Mouse (Mus musculus): ENCODE results near the gene Kif14. TPM values are rescaled to one million over a fixed set of nuclear protein-coding genes. Genes with fewer than 3 reads are reported as not detected.

Kif14 gene
- polyA plus RNA-seq, 1 experiment: 0.43 TPM

DNA sequence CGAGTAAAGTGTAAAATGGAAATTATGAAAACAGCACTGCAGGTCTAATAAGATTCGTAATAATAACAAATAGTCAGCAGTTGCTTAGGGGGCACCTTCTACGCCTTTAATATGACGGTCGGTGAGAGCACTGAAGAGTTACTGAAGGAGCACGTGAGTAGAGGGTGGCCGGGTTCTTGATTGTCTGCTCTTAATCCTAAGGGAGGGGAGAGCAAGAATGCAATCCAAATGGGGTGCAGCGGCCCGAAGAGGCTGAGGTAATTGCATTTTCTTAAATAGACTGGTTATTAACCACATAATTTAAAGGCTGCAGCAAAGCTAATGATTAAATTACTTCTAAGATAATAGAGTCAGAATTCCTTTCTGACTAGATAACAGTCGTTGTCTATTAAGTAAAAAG is 19.2 kb upstream of the Kif14 start:
- peaks cover 12% of the 10 kb centered on the region for H3K36me3 ChIP-seq (ENCODE audit: control insufficient read depth)
- TF ChIP-seq TAL1 (IDR thresholded peaks at IDR 0.05; ENCODE audit: low read length): no peak
- no peak for TF ChIP-seq GATA1 (IDR thresholded peaks at IDR 0.05; ENCODE audit: low read length)
- peaks cover 53% of the 10 kb centered on the region for H3K4me1 ChIP-seq (ENCODE audit: control insufficient read depth)
- H3K9me3 ChIP-seq (ENCODE audit: control insufficient read depth, low read length): no peaks in the 10 kb centered on the region
- H3K27me3 ChIP-seq (ENCODE audit: control insufficient read depth): no peaks in the 10 kb centered on the region
- H3K4me3 ChIP-seq (replicated peaks): no peak overlapping the region

- Histone ChIP-seq H3K9me3 (ENCODE audit: control insufficient read depth, low read length) (no peaks in the 10 kb centered on the region), H3K36me3 (ENCODE audit: control insufficient read depth) (peaks cover 12% of the 10 kb centered on the region), H3K27me3 (ENCODE audit: control insufficient read depth) (peaks cover 2% of the 10 kb centered on the region), H3K4me1 (ENCODE audit: control insufficient read depth) (peaks cover 53% of the 10 kb centered on the region), H3K4me3 (replicated peaks) (no peak overlapping the region)
- no peak for TF ChIP-seq GATA1 (IDR thresholded peaks at IDR 0.05; ENCODE audit: low read length)
Observed at GRCm38 (mm10) chr1:136447338-136447737, 18.8 kb upstream of the Kif14 start.

DNA sequence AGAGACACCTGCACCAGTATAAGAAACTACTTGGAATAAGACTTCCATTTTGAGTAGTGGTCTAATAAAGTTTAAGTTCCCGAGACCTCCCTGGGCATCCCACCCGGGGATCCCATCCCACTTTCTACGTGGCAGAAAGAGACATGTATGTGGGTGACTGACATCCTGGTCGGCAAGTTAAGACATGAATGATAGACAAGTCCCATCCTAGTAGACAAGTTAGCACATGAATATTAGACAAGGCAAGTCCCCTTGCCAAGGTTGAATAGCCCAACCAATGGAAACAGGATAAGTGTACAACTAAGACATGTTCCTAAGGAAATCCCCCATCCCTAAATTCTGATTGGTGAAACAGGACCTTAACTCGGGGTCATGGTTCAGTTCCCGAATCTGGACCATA is 16.6 kb upstream of the Kif14 start:
- Histone ChIP-seq H3K4me1 (ENCODE audit: control insufficient read depth) (peaks cover 31% of the 10 kb centered on the region), H3K36me3 (ENCODE audit: control insufficient read depth) (peaks cover 4% of the 10 kb centered on the region; the same call in 1 of the 2 replicates), H3K4me3 (replicated peaks) (no peak overlapping the region), H3K27me3 (ENCODE audit: control insufficient read depth) (peaks cover 22% of the 10 kb centered on the region), H3K9me3 (ENCODE audit: control insufficient read depth, low read length) (no peaks in the 10 kb centered on the region)
- no peak for TF ChIP-seq GATA1 (IDR thresholded peaks at IDR 0.05; ENCODE audit: low read length)

- Histone ChIP-seq H3K27me3 (ENCODE audit: control insufficient read depth) (peaks cover 29% of the 10 kb centered on the region), H3K4me1 (ENCODE audit: control insufficient read depth) (peaks cover 24% of the 10 kb centered on the region), H3K4me3 (replicated peaks) (no peak overlapping the region), H3K36me3 (ENCODE audit: control insufficient read depth) (peaks cover 4% of the 10 kb centered on the region; the same call in 1 of the 2 replicates), H3K9me3 (ENCODE audit: control insufficient read depth, low read length) (no peaks in the 10 kb centered on the region)
- TF ChIP-seq GATA1 (IDR thresholded peaks at IDR 0.05; ENCODE audit: low read length): no peak
- no peak for TF ChIP-seq TAL1 (IDR thresholded peaks at IDR 0.05; ENCODE audit: low read length)
Observed at GRCm38 (mm10) chr1:136450206-136450605, 15.9 kb upstream of the Kif14 start.

DNA sequence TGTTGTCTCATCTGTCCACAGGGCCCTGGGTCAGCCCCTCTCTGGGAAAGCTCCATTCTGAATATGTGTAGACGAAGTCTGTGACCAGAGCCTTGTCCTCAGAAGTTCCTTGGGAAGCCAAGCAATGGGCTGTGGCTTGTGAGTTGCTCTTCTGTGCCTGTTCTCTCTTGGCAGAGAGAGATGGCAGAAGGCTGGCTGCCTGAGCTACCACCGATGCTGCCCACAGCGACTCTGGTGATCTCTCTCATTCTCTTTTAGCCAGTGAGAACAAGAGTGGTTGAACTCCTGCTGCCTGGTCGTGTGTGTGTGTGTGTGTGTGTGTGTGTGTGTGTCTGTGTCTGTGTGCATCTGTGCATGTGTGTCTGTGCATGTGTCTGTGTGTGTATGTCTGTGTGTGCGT is 13.7 kb upstream of the Kif14 start:
- Histone ChIP-seq H3K27me3 (ENCODE audit: control insufficient read depth) (peaks cover 46% of the 10 kb centered on the region), H3K36me3 (ENCODE audit: control insufficient read depth) (no peaks in the 10 kb centered on the region), H3K4me3 (replicated peaks) (no peak overlapping the region), H3K4me1 (ENCODE audit: control insufficient read depth) (peaks cover 6% of the 10 kb centered on the region), H3K9me3 (ENCODE audit: control insufficient read depth, low read length) (no peaks in the 10 kb centered on the region)
- TF ChIP-seq GATA1 (IDR thresholded peaks at IDR 0.05; ENCODE audit: low read length): no peak
- TF ChIP-seq TAL1 (IDR thresholded peaks at IDR 0.05; ENCODE audit: low read length): no peak

DNA sequence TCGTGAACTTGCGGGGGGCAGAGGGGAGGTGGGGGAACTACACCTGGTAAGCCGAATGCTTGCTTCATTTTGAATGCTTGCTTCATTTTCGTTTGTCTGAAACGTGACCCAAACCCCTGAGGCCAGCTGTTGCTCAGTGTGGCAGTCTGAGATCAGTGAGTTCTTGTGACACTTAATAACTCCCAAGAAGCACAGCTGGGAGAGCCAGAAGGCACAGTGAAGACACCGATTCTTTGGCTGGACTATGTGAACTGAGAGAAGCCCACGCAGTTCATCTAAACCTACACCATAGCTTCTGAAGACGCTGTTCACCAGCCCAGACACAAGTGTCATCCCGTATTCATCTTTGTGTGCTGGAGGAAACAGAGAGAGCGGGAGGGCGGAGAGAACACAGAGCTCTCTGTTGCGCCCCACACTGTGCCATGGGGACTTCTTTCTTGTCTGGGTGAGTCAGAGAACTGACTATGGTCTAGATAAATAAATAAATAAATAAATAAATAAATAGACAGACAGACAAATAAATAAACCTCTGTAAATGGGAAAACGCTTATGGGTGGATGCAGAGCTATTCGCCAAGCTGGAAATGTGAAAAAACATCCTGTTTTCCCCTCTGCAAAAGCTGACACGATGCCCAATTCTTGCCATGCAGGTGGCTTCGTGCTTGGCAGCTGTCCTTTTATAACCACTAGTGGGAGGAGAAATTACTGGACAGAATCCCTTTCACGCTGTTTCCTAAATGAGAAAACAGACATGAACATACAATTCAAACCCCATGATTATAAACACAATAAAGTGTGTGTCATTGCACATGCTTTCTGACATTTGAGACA is 10.2 kb upstream of the Kif14 start:
- peaks cover 55% of the 10 kb centered on the region for H3K27me3 ChIP-seq (ENCODE audit: control insufficient read depth)
- H3K4me1 ChIP-seq (ENCODE audit: control insufficient read depth): peaks cover 10% of the 10 kb centered on the region
- TF ChIP-seq TAL1 (IDR thresholded peaks at IDR 0.05; ENCODE audit: low read length): no peak
- TF ChIP-seq GATA1 (IDR thresholded peaks at IDR 0.05; ENCODE audit: low read length): no peak
- H3K9me3 ChIP-seq (ENCODE audit: control insufficient read depth, low read length): peaks cover 4% of the 10 kb centered on the region; the same call in 1 of the 2 replicates
- no peak overlapping the region for H3K4me3 ChIP-seq (replicated peaks)
- no peaks in the 10 kb centered on the region for H3K36me3 ChIP-seq (ENCODE audit: control insufficient read depth)

- no peak overlapping the region for H3K4me3 ChIP-seq (replicated peaks)
- H3K27me3 ChIP-seq (ENCODE audit: control insufficient read depth): peaks cover 55% of the 10 kb centered on the region
- no peaks in the 10 kb centered on the region for H3K36me3 ChIP-seq (ENCODE audit: control insufficient read depth)
- H3K4me1 ChIP-seq (ENCODE audit: control insufficient read depth): peaks cover 10% of the 10 kb centered on the region
- TF ChIP-seq GATA1 (IDR thresholded peaks at IDR 0.05; ENCODE audit: low read length) (no peak), TAL1 (IDR thresholded peaks at IDR 0.05; ENCODE audit: low read length) (no peak)
- H3K9me3 ChIP-seq (ENCODE audit: control insufficient read depth, low read length): peaks cover 4% of the 10 kb centered on the region; the same call in 1 of the 2 replicates
Observed at GRCm38 (mm10) chr1:136456741-136457140, 9.4 kb upstream of the Kif14 start.

- H3K36me3 ChIP-seq (ENCODE audit: control insufficient read depth): no peaks in the 10 kb centered on the region
- peaks cover 10% of the 10 kb centered on the region for H3K4me1 ChIP-seq (ENCODE audit: control insufficient read depth)
- TF ChIP-seq GATA1 (IDR thresholded peaks at IDR 0.05; ENCODE audit: low read length) (no peak), TAL1 (IDR thresholded peaks at IDR 0.05; ENCODE audit: low read length) (no peak)
- H3K27me3 ChIP-seq (ENCODE audit: control insufficient read depth): peaks cover 53% of the 10 kb centered on the region
- peaks cover 4% of the 10 kb centered on the region; the same call in 1 of the 2 replicates for H3K9me3 ChIP-seq (ENCODE audit: control insufficient read depth, low read length)
- no peak overlapping the region for H3K4me3 ChIP-seq (replicated peaks)
Observed at GRCm38 (mm10) chr1:136457403-136457802, 8.7 kb upstream of the Kif14 start.

DNA sequence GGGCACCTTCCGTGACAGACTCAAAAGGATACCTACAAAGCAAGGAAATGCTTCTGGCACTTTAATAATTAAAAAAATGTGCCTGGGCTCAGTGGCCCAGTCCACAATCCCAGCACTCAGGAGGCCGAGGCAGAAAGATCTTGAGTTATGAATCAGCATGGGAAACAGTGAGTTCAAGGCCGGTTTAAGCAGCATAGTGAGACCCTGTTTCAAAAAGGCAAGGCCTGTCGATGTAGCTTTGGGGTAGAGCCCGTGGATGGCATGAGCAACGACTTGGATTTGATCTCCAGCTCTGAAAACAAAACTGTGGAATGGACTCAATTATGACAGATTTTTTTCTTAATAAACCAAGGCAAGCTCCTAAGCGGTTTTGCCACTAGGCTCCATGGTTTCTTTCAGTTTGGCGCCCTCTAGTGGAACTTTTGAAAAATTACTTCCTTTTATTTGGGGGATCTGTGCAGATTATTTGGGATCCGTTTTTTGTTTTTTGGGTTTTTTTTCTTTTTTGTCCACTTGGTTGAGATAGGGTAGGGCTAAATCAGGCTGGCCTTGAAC is 7.4 kb upstream of the Kif14 start:
- Histone ChIP-seq H3K4me1 (ENCODE audit: control insufficient read depth) (peaks cover 12% of the 10 kb centered on the region), H3K4me3 (replicated peaks) (no peak overlapping the region), H3K9me3 (ENCODE audit: control insufficient read depth, low read length) (peaks cover 4% of the 10 kb centered on the region; the same call in 1 of the 2 replicates), H3K27me3 (ENCODE audit: control insufficient read depth) (peaks cover 43% of the 10 kb centered on the region), H3K36me3 (ENCODE audit: control insufficient read depth) (no peaks in the 10 kb centered on the region)
- TF ChIP-seq TAL1 (IDR thresholded peaks at IDR 0.05; ENCODE audit: low read length) (no peak), GATA1 (IDR thresholded peaks at IDR 0.05; ENCODE audit: low read length) (no peak)
